24 mouse cellular contexts compared by ENCODE assay signal in the genomic region with DNA sequence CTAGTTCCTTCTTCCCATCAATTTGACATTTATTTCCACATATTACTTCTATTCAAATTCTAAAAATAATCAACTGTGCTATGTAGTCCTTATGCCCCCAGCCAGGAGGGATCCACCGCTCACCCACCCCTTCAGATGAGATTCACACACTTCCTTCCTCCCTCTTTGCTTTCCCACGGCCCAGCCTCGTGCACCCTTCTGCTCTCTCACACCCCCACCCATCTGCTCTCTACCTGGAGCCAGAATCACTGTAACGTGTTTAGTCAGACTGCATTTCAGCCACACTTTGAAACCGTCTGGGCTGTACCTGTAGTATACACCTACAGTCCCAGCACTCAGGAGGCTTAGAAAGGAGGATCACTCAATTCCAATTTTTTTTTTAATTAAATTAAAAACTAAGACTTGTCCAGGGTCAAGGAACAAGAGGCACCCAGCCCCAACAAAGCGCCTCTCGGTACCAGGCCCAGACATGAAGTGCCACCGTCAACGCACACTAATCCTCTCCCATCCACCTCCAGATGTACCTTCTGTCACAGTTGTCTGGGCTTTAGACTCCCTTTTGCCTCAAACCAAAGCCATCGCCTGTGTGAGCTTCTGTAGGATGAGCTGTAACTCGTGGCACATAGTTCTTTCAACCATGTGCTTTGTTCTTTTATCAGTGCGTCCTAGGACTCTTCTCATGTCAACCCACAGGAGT. TPM values are rescaled to one million over a fixed set of nuclear protein-coding genes. Genes with fewer than 3 reads are reported as not detected.
DNase-seq lines count a peak whose midpoint lies in the region; ATAC-seq and TF ChIP-seq lines count a peak whose summit lies in the region.
"Had no signal": no experiment of that assay in that cellular context is flagged by ENCODE, and none has a peak within 500 bp of the region (broad histone marks: within the 10 kb centered on the region; RNA-seq: fewer than 3 reads in every experiment).

No protein-coding gene starts in this region.

- no peaks in the 10 kb centered on the region for H3K9me3 ChIP-seq in heart, postnatal 0 days (replicated peaks; ENCODE audit: control insufficient read depth, low read length)
- H3K9me3 ChIP-seq: embryonic facial prominence, embryonic 10.5 days; hindbrain, embryonic 12.5 days had no signal

- H3K4me3 ChIP-seq in heart, postnatal 0 days (ENCODE audit: low read depth, low read length), result no peak overlapping the region
- no peak overlapping the region for H3K4me3 ChIP-seq in thymus, adult 2 months (ENCODE audit: control insufficient read depth, insufficient read depth, low read length)
- H3K4me3 ChIP-seq: embryonic facial prominence, embryonic 10.5 days; hindbrain, embryonic 12.5 days had no signal

- no peaks in the 10 kb centered on the region for H3K36me3 ChIP-seq in heart, postnatal 0 days (replicated peaks; ENCODE audit: control insufficient read depth, insufficient read depth, low read length)
- no peaks in the 10 kb centered on the region for H3K36me3 ChIP-seq in thymus, adult 2 months (ENCODE audit: control insufficient read depth, insufficient read depth, low read length)
- H3K36me3 ChIP-seq: embryonic facial prominence, embryonic 10.5 days; hindbrain, embryonic 12.5 days had no signal

- H3K9ac ChIP-seq in heart, postnatal 0 days (replicated peaks; ENCODE audit: low read depth, low read length), result no peak overlapping the region
- H3K9ac ChIP-seq: hindbrain, embryonic 12.5 days had no signal

- 61% methylated on average over 12 of the region's 12 CpGs for WGBS in heart, postnatal 0 days
- 51% methylated on average over 12 of the region's 12 CpGs for WGBS in thymus, adult 2 months

- DNase-seq in frontal cortex, postnatal 25 days (ENCODE audit: low spot score in 2 of 2), result no peak
- DNase-seq in heart, postnatal 0 days (ENCODE audit: low spot score), result no peak
- DNase-seq in heart, adult 9 months (ENCODE audit: low spot score in 2 of 2), result no peak
- DNase-seq in brain, adult 2 months (ENCODE audit: low read depth, low spot score), result peak; percentile 60
- DNase-seq in telencephalon, adult 2 months (ENCODE audit: low read depth, low spot score), result peak; percentile 19
- DNase-seq in thymus, adult 2 months, result no peak
- DNase-seq: adrenal gland, postnatal 10 days; cerebellum, adult 11-12 months; cerebellum, adult 9-10 months; cerebellum, postnatal 36 days; gastrocnemius, postnatal 10 days had no signal

- 0 out of 2 replicates have a peak, but pooled peaks have one; percentile 43 for ATAC-seq in frontal cortex, adult (ENCODE audit: low TSS enrichment)
- no peak for ATAC-seq in heart, postnatal 0 days (ENCODE audit: insufficient read depth, low read depth)
- ATAC-seq: forebrain, embryonic 14.5 days; hindbrain, embryonic 16.5 days; inflammation-experienced regulatory T-cells, adult 6 months had no signal

- no peak overlapping the region for H3K4me2 ChIP-seq in heart, postnatal 0 days (ENCODE audit: low read depth, low read length)
- H3K4me2 ChIP-seq: heart, embryonic 11.5 days; hindbrain, embryonic 12.5 days had no signal

- TF ChIP-seq CTCF in heart, postnatal 0 days (IDR thresholded peaks at IDR 0.05; ENCODE audit: low read depth), result no peak
- no peak for TF ChIP-seq CTCF in thymus, adult 2 months (IDR thresholded peaks at IDR 0.05; ENCODE audit: borderline replicate concordance, control insufficient read depth, extremely low read depth, insufficient read depth, low read length, poor library complexity)

- TF ChIP-seq POLR2A in thymus, adult 2 months (IDR thresholded peaks at IDR 0.05; ENCODE audit: control insufficient read depth, extremely low read depth, insufficient read depth, low read length, poor library complexity), result no peak

- no peak for TF ChIP-seq EP300 in heart, postnatal 0 days (IDR thresholded peaks at IDR 0.05; ENCODE audit: low read depth)

- no peaks in the 10 kb centered on the region for H3K27me3 ChIP-seq in heart, postnatal 0 days (ENCODE audit: control insufficient read depth, insufficient read depth, low read length)
- no peaks in the 10 kb centered on the region for H3K27me3 ChIP-seq in thymus, adult 2 months (ENCODE audit: control insufficient read depth, insufficient read depth, low read length)
- H3K27me3 ChIP-seq: hindbrain, embryonic 12.5 days had no signal

- 0 out of 2 replicates have a peak, but pooled peaks cover 13% of the 10 kb centered on the region for H3K4me1 ChIP-seq in heart, postnatal 0 days (ENCODE audit: control insufficient read depth, insufficient read depth)
- no peaks in the 10 kb centered on the region for H3K4me1 ChIP-seq in thymus, adult 2 months (replicated peaks; ENCODE audit: control insufficient read depth, insufficient read depth, low read length)
- H3K4me1 ChIP-seq: embryonic facial prominence, embryonic 10.5 days; hindbrain, embryonic 12.5 days had no signal

- H3K27ac ChIP-seq in heart, postnatal 0 days (ENCODE audit: low read depth), result peak overlapping the region; percentile 34
- H3K27ac ChIP-seq in thymus, adult 2 months (ENCODE audit: control insufficient read depth, insufficient read depth, low read length), result no peak overlapping the region
- H3K27ac ChIP-seq: embryonic facial prominence, embryonic 10.5 days; hindbrain, embryonic 12.5 days had no signal

RNA-seq across cellular contexts. Expression of a gene that starts 13.3 kb away (rescaled TPM):
- 0.66 and 8.0 TPM in 2 replicates for total RNA-seq in heart, postnatal 0 days (2014; rRNA removed; ENCODE audit: low replicate concordance)
- 0.16 TPM in 2 replicates for polyA plus RNA-seq in heart, postnatal 0 days (2015; fragmentation: Nextera tagmentation; extraction: Ambion mirVana)
- polyA plus RNA-seq in thymus, adult 2 months (2012; rRNA removed), result 3.8 and 4.2 TPM in 2 replicates
- total RNA-seq: MEL had no signal
- polyA plus RNA-seq: embryonic facial prominence, embryonic 10.5 days; inflammation-experienced regulatory T-cells, adult 6 months had no signal

RNA-seq across cellular contexts. Expression of a gene that starts 22.2 kb away (rescaled TPM):
- 22.3 and 29.6 TPM in 2 replicates for total RNA-seq in heart, postnatal 0 days (2014; rRNA removed; ENCODE audit: low replicate concordance)
- polyA plus RNA-seq in heart, postnatal 0 days (2015; fragmentation: Nextera tagmentation; extraction: Ambion mirVana), result 84.0 and 84.4 TPM in 2 replicates
- 61.5 and 82.3 TPM in 2 replicates for polyA plus RNA-seq in thymus, adult 2 months (2012; rRNA removed)

RNA-seq across cellular contexts. Expression of a gene that starts 29.0 kb away (rescaled TPM):
- 13.4 and 20.4 TPM in 2 replicates for total RNA-seq in heart, postnatal 0 days (2014; rRNA removed; ENCODE audit: low replicate concordance)
- polyA plus RNA-seq in heart, postnatal 0 days (2015; fragmentation: Nextera tagmentation; extraction: Ambion mirVana), result 33.6 and 38.4 TPM in 2 replicates
- 54.1 and 58.7 TPM in 2 replicates for polyA plus RNA-seq in thymus, adult 2 months (2012; rRNA removed)

RNA-seq across cellular contexts. Expression of a gene that starts 29.0 kb away (rescaled TPM):
- total RNA-seq in heart, postnatal 0 days (2014; rRNA removed; ENCODE audit: low replicate concordance), result 2.8 TPM in 1 of 2 replicates, not detected in the other
- polyA plus RNA-seq in heart, postnatal 0 days (2015; fragmentation: Nextera tagmentation; extraction: Ambion mirVana), result 8.2 and 10.0 TPM in 2 replicates
- 0.85 and 1.0 TPM in 2 replicates for polyA plus RNA-seq in thymus, adult 2 months (2012; rRNA removed)

RNA-seq across cellular contexts. Expression of a gene that starts 31.5 kb away (rescaled TPM):
- not detected in 2 replicates for total RNA-seq in heart, postnatal 0 days (2014; rRNA removed; ENCODE audit: low replicate concordance)
- not detected in 2 replicates for polyA plus RNA-seq in heart, postnatal 0 days (2015; fragmentation: Nextera tagmentation; extraction: Ambion mirVana)
- polyA plus RNA-seq in thymus, adult 2 months (2012; rRNA removed), result 0.31 and 0.38 TPM in 2 replicates
- total RNA-seq: adrenal gland, postnatal 10 days; adrenal gland, postnatal 4 days; gastrocnemius, postnatal 10 days; gastrocnemius, postnatal 4 days; heart, postnatal 4 days; MEL had no signal
- polyA plus RNA-seq: C2C12; embryonic facial prominence, embryonic 10.5 days; embryonic facial prominence, embryonic 14.5 days; forebrain, embryonic 14.5 days; heart, embryonic 11.5 days; hindbrain, embryonic 12.5 days; hindbrain, embryonic 16.5 days; inflammation-experienced regulatory T-cells, adult 6 months had no signal

Comparison
In these comparisons a context has a peak if more than half of its experiments do, and no peak if none do; other contexts are left out.
1. DNase-seq: peak in brain, adult 2 months (single experiment) and telencephalon, adult 2 months (single experiment); none in frontal cortex, postnatal 25 days (0 of 2), heart, postnatal 0 days (single experiment), heart, adult 9 months (0 of 2) and thymus, adult 2 months (single experiment).